Mouse (Mus musculus) kidney, adult 9 months (tissue): ENCODE results near the gene Zdhhc6.

Source experiments
- DNase-seq: peaks from one replicate; pipeline ENCODE4 v3.0.0; 2022

The Zdhhc6 gene

DNA sequence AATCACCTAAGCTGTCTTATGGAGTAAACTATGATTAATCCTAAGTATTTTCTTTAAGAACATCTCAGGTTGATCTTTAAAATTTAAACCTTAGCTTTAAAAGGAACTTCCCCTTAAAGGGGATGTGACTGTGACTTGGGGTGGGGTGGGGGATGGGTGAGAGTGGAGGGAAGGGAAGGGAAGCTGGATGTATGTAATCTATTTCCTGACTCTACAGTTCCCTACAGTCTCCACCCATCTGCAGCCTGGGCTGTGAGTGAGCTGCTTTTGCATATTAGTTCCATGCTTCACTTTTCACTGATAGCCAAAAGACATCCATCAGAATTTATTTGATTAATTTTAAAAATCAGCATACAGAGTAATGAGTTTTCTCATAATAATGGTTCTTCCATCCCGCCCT, 16.5 kb downstream of the Zdhhc6 start:
- DNase-seq: no peak

GRCm38 (mm10) chr19:55297961-55298360, 17.9 kb downstream of the Zdhhc6 start:
- no peak for DNase-seq

- DNase-seq: no peak
These were observed 18.3 kb downstream of the Zdhhc6 start for GRCm38 (mm10) chr19:55297489-55297888.

DNA sequence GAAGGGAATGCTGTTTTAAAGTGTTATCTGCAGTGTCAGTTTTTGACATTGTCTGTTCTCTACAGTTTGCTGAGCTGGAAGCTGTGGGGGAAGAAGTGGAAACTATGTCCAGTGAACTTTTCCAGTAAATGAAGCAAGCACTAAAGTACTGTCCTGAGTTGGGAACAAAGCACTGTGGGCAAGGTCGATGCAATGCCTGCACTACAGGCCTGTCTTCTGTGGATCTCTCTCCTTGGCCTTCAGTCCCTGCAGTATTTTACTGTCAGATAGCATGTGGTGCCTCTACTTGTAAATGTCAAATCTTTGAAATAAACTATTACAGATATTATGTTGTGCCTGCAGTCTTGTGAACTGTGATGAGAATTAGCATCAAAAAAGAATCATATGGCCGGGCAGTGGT, 19.5 kb downstream of the Zdhhc6 start:
- DNase-seq: no peak

DNA sequence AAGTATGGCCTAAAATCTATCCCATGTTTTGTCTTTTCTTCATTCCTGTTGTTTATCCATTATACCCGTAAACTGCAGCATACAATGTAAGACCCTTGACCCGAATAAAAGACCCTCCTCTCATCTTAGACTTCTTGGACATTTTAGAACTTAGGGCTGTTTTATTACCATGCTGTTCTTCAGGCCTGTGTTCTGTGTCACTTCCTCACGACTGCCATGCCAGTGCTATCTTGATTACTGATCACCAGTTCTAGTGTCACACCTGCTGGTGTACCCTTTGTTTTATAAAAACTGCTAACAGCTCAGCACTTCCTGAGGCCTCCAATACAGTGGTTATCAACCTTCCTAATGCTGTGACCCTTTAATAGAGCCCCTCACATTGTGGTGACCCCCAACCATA, 20.3 kb downstream of the Zdhhc6 start:
- no peak for DNase-seq

DNA sequence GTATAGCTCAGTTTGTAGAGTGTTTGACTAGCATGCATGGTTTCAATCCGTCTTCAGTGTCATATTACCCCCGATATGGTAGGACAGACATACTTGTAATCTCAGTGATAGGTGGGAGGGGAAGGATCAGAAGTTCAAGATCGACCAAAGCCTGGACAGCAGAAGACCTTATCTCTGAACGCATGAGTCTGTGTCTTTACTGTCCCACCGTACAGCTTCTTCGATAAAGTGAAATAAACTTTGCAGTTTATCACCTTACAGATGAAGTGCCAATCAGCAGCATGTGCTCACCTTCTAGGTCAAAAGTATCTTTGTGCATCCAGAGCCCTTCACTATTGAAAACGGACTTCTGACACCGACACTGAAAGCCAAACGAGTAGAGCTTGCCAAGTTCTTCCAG, 20.8 kb downstream of the Zdhhc6 start:
- DNase-seq: no peak

- no peak for DNase-seq
These were observed 22.7 kb downstream of the Zdhhc6 start for GRCm38 (mm10) chr19:55293175-55293574.

GRCm38 (mm10) chr19:55292210-55292850, 23.5 kb downstream of the Zdhhc6 start:
- no peak for DNase-seq

DNA sequence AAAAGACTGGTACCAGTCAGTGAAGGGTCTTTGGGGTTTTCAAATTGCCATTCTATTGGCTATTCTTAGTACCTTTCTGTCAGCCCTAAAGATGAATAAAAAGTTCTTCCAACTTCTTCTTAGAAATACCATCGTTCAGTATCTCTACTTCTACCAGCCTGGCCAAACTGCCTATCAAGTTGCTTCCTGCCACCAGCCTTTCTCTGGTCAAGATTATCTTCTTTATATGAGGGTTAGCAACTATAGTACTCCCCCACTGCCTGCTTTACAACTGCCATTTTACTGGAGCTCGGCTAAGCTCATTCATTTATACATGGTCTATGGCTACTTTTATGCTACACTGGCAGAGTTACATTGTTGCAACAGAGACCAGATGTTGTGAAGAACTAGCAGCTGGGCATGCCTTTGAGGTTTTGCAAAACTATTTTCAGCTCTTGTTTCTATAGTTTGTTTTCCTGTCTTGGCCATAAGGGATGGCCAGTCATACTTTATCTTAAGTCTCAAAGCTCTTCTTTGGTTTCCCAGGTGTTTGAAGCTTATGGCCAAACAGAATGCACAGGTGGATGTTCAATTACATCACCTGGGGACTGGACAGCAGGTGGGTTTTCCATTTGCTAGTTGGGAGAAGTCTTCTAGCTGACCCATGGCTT, 25.1 kb downstream of the Zdhhc6 start:
- DNase-seq: no peak

GRCm38 (mm10) chr19:55288974-55289373, 26.9 kb downstream of the Zdhhc6 start:
- no peak for DNase-seq

DNA sequence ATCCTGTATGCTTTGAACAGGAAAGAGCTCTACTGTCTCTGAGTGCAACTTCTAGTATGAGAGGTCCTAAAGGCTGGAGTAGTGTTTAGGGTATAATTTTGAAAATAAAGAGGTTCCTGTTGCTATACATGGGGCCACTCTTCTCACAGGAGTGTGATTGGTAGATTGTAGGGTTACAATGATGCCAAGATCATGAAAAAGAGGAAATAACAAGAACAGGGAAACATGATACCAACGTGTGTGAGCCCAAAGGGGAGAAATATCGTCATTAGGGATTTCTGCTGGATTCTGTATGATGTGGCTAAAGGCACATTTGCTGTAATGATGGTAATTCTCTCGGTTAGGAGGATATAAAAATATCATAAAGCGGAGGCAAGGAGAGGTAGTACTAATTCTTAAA, 29.8 kb downstream of the Zdhhc6 start:
- no peak for DNase-seq

DNA sequence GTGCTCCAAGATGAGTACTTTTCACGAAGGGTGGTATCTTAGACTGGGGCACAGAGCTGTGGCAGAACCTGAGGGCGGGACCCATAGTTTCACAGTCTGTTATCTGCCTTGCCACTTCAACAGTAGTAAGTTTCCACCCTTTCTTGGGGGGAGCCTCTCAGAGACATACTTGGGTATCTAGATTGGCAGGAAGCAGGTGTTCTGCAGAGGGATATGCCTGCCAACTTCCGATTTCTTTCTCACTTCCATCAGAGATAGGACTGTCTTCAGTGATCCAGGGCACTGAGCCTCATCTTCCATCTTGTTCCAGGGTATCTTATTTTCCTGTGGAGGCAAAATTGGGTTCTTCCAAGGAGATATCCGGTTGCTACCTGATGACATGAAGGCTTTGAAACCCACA, 31.7 kb downstream of the Zdhhc6 start:
- no peak for DNase-seq

GRCm38 (mm10) chr19:55276770-55277169, 39.1 kb downstream of the Zdhhc6 start:
- DNase-seq: no peak

DNA sequence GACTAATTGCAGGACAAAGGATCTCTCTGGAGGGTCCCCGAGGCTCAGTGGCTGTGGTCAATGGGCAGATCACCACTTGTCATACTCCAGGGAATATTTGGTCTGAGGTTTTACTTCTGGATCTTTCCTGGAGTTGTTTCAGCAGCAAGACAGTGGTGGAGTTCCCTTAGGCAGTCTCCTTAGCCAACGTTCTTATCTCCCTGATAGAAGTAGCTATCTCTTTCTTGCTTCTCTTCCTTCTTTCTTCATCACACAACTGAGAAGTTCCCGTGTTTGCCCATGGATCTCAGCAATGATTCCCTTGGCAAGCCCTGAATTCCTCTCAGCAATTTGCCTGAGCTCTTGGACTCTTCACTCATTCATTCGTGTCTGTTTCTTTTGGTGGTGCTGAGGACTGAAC, 39.7 kb downstream of the Zdhhc6 start:
- DNase-seq: no peak

GRCm38 (mm10) chr19:55273340-55273739, 42.5 kb downstream of the Zdhhc6 start:
- no peak for DNase-seq

GRCm38 (mm10) chr19:55271448-55271847, 44.4 kb downstream of the Zdhhc6 start:
- no peak for DNase-seq

DNA sequence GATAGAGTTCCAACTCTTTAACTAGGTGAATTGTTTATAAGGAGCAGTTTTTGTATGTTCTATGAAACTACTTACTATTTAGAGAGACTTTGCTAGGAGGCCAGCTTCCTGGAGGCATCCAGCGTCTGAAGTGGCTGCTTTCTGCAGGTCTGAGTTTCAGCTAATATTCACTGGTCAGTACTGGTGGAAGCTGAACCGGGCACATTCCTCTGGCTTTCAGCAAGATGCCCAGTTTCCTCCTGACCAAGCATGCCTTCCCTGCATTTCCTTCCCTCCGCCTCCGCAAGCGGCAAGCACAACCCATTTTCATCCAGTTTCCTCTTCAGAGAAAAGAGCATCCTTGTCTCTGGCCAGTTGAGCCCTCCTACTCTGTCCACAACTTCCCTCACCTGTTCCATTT, 46.8 kb downstream of the Zdhhc6 start:
- no peak for DNase-seq

- DNase-seq: peak; percentile 48
These were observed 47.7 kb downstream of the Zdhhc6 start for GRCm38 (mm10) chr19:55268150-55268549.

DNA sequence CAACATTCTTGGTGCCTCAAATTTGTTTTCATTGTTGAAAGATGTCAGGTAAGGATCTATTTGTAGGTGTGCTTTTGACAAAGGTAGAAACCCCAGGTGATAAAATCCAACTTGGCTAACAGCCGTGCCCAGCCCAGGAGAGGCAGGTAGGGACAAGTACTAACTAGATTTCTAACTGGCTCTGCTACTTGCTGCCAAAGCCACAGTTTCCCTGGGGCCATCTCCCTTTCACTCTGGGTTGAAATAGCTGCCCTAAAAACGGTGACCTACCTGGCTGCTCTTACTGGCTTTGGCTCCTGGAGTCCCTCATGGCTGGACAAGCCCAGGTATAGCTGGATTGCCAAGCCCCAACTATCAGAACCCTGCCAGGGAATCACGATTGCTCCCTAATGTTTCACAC, 49.0 kb downstream of the Zdhhc6 start:
- peak; percentile 71 for DNase-seq

GRCm38 (mm10) chr19:55265269-55265668, 50.6 kb downstream of the Zdhhc6 start:
- DNase-seq: no peak

DNA sequence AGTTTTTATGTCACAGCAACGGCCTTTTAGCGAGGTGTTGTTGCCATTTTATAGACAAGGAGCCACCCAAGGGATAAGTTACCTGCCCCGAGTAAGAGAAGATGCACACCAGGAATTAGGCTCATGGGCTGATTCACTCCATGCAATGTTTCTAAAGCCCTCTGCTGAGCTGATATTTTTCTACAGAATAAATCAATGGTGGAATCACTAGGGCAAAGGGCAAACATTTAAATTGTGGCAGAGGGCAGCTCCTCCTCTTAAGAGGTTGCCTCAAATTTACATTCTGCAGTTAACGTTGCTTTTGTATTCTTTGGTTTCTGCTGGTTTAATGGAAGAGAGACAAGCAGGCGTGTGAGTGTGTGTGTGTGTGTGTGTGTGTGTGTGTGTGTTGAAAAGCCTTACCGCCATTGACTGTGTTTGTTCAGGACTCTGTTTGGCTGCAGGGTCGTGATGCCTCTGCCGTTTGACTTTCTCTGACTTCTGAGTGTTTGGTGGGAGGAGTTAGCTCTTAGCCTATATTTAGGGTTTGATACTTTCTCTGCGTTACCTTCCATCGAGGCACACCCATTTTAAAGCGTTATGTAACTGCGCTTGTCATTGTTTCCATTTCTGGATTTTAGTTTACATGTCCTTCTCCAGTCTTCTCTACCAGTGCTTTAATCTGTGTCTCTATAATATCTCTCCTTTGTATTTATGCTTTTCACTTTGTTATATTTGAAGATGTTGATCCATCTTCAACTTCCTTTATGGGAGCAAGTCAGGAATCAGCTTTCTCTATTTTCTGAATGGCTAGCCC, 55.2 kb downstream of the Zdhhc6 start:
- DNase-seq: no peak

- DNase-seq: no peak
These were observed 57.3 kb downstream of the Zdhhc6 start for GRCm38 (mm10) chr19:55258514-55258913.

- DNase-seq: no peak
These were observed 58.0 kb downstream of the Zdhhc6 start for GRCm38 (mm10) chr19:55257656-55258375.
